Mouse (Mus musculus) activated CD4-positive, CD25-positive, alpha-beta regulatory T cell, adult 4 months (primary cell): ENCODE measurements around the gene Spin1. TPM values are rescaled to one million over a fixed set of nuclear protein-coding genes. Genes with fewer than 3 reads are reported as not detected.

Experiments used
- ATAC-seq: one replicate; pipeline ENCODE4 v1.8.0; 2017
- polyA plus RNA-seq, 2 experiments: library from polyadenylated mRNA; unstranded; fragments of 100-300 nt; shearing (Covaris generic); gene quantifications; one replicate each; pipeline ENCODE4 v1.2.1; 2017

Gene Spin1
- polyA plus RNA-seq, 2 experiments from 2014 or later, result 39.4 to 46.3 TPM

- no peak for ATAC-seq
These were observed 46.4 kb downstream of the Spin1 start for GRCm38 (mm10) chr13:51147106-51147505.

- no peak for ATAC-seq
These were observed 52.4 kb downstream of the Spin1 start for GRCm38 (mm10) chr13:51152966-51153669.

DNA sequence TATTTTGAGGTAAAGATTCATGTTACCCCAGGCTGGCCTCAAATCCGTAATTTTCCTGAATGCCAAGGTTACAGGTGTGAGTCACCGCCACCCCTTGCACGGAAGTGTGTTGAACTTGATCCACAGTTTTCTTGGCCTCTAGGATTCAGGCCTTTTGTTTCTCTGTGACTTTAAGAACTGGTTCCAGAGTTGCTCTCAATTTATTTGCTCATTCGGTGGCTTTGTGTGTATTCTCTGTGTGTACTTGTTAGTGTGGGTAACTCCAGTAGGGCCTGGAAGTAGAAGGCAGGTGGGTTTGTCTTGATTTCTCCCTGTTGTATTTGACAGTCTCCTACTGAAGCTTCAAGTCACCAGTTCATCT is 53.0 kb downstream of the Spin1 start:
- no peak for ATAC-seq

DNA sequence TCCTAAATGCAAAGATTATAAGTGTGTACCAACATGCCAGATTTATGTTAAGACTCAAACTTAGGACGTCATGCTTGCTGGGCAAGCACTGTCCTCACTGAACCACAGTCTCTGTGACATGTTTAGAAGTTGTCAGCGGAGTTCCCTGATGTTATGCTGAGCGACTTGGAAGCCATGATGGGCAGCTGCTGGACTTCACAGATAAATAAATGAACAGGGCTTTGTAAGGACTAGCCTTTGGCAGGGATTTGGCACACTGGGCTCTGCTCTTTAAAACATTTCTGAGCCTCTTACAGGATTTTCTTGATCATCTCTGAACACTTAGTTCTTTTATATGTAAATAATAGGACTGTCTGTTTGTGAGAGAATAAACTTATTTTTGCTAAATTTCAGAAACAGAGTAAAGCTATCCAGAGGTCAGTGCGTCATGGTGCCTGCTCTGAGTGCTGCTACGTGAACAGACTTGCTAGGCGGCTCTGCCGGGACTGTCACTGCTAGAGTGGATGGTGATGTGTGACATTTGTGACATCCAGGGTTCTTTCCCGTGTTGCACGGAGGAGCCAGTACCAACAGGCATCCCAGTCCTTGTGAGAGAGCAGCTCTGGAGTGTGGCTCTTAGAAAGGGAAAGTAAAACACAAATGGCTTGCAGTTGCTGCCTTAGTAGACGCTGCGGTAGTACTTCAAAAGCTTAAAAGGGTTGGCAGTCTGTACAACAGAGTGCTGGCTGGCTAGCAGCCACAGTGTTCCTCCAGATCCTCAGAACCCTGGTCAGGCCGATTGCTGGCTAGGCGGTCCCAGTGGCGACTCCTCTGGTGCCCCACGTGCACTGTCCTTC is 54.7 kb downstream of the Spin1 start:
- ATAC-seq, result no peak

DNA sequence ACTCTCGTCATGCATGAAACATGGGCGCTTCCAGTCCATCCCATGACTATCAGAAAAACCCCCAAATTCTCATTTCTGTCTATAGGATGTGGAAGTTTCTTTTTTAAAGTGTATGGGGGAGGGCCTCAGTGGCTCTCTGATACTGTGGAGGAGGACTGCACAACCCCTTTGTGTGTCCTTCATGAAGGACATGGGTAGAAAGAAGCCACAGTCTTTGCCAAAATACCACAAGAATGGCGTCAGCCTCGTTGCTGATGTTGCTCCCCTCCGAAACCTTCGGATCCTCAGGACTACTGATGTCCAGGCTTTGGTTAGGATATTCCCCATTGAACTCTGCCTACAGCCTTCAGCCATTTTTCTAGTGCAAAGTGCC is 55.3 kb downstream of the Spin1 start:
- ATAC-seq, result no peak

- no peak for ATAC-seq
These were observed 56.6 kb downstream of the Spin1 start for GRCm38 (mm10) chr13:51157291-51157690.

GRCm38 (mm10) chr13:51161672-51162071 is 61.0 kb downstream of the Spin1 start:
- ATAC-seq, result no peak

DNA sequence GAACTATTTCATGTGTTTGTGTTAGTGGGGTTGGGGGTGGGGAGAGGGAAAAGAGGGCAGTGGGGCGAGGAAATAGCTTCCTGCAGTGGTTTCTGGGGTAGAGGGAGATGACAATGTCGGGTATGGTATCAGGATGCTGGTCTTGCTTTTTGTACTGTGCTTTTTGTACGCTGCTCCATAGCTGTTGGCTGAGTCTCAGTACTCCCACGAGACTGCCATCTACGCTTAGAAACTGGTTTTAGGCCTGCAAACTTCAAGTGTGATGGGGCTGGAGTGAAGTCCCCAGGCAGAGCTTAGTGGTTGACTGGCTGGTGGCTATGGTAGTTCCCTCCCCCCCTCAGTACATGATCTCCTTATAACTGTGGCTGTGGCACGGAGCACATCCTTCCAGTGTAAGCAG is 61.6 kb downstream of the Spin1 start:
- ATAC-seq, result no peak

DNA sequence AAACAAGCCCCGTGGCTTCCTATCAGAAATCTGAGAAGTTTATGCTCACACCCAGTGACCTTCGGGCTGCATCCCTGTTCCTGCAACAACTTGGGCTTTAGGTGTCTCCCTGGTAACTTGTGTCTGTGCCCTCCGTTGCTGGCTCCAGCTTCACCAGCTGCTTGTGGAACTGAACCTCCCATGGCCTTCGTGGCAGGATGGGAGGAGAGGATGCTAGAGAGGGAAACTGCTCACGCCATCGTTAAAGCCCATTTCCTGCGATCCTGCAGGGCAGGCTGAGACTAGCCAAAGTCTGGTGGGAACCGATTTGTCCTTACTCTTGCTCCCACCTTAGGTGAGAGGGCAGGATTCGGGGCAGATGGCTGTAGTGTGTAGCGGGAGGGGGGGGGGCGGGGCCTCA is 66.0 kb downstream of the Spin1 start:
- ATAC-seq, result no peak

GRCm38 (mm10) chr13:51170215-51170614 is 69.5 kb downstream of the Spin1 start:
- ATAC-seq, result no peak

GRCm38 (mm10) chr13:51170691-51171680 is 70.3 kb downstream of the Spin1 start, which contains the start of gene Nxnl2:
Gene Nxnl2, plus strand, starts transcription at chr13:51171022.
- peak; percentile 82 for ATAC-seq

GRCm38 (mm10) chr13:51172601-51173000 is 71.9 kb downstream of the Spin1 start:
- ATAC-seq, result no peak

DNA sequence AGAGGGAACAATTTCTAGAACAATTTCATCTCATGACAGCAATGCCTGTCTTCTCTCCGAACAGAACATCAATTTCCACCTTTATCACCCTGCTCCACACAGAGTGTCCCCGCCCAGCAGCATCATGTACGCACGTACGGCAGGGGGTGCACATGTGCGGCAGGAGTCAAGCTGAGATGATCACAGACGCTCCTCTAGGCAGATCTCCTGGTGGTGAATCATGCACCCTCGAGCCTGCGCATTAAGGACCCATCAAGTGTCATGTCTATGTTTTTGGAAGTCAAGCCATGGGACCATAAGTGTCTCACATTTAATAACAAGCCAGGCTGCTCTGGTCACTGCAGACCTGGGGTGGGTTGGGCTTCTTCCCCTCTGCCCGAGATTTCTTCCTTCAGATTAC is 78.3 kb downstream of the Spin1 start:
- ATAC-seq, result no peak

GRCm38 (mm10) chr13:51179362-51179761 is 78.7 kb downstream of the Spin1 start:
- no peak for ATAC-seq

- ATAC-seq, result no peak
These were observed 81.6 kb downstream of the Spin1 start for GRCm38 (mm10) chr13:51182236-51182635.

DNA sequence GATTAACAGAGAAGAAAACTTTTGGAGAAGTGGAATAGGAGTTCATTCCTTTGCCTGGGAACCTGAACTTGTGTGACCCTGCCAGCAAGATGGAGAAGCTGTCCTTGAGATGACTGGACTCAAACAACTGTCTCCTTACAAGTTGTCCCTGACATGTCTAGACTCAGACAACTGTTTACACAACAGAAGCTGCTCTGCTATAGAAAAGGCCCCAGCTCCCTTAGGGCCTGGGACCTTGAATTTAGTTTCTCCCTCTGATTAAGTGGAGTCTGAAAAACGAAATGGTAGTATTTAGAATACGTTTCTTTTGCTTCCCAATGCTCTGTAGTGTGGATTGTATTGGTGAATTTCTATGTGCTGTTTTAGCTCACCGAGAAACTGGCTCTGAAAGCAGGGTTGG is 84.2 kb downstream of the Spin1 start:
- ATAC-seq, result no peak

- ATAC-seq, result no peak
These were observed 89.7 kb downstream of the Spin1 start for GRCm38 (mm10) chr13:51190336-51190735.

GRCm38 (mm10) chr13:51191416-51192140 is 90.9 kb downstream of the Spin1 start:
- no peak for ATAC-seq

- ATAC-seq, result no peak
These were observed 93.2 kb downstream of the Spin1 start for GRCm38 (mm10) chr13:51193893-51194292.

GRCm38 (mm10) chr13:51197699-51198098 is 97.0 kb downstream of the Spin1 start:
- ATAC-seq, result no peak

DNA sequence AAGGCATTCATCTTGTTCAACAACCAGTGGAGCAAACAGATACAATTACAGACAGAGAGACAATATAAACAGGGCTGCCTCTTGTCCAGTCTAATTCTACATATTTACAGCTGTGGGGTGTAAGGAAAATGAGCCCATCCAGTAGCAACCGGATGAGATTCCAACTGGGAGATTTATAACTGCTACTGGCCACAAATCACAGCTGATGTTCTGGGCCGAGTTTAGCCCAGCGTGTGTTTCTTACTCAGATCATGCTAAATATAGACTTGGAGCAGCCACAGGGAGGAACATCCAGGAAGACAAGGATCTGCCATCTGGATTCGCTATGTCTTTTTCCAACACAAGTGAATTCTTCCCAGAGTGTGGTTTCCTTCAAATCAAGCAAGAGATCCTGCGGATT is 97.5 kb downstream of the Spin1 start:
- no peak for ATAC-seq
